Comparison of ENCODE assay signal across 16 mouse cellular contexts in the genomic region with DNA sequence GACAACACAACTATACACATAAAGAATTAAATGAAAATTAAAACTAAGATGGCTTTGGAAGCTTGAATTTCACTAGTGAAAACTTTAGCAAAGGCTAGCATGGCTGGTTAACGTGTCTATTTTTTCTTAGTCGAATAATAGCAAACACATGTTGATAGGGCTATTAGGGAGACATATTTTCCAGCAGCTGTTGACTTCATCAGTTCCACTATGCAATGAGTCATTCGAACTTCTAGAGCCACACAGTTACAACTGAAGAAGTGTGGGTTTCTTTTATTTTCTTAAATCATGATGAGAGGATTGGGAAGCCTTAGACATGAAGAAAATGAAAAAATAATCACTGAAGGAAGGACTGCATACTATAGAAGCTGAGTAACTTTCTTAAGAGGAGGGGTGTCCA. TPM values are rescaled to one million over a fixed set of nuclear protein-coding genes. Genes with fewer than 3 reads are reported as not detected.
"Had no signal": no experiment of that assay in that cellular context is flagged by ENCODE, and none has a peak within 500 bp of the region (broad histone marks: within the 10 kb centered on the region; RNA-seq: fewer than 3 reads in every experiment).

No protein-coding gene starts in this region.

- H3K4me1 ChIP-seq: neural tube, embryonic 13.5 days had no signal

- H3K4me3 ChIP-seq: left cerebral cortex, adult 2 months; neural tube, embryonic 13.5 days had no signal

- H3K27ac ChIP-seq: left cerebral cortex, adult 2 months; liver, embryonic 14.5 days; neural tube, embryonic 13.5 days; stomach, postnatal 0 days had no signal

- H3K27me3 ChIP-seq: neural tube, embryonic 13.5 days had no signal

- H3K36me3 ChIP-seq: neural tube, embryonic 13.5 days had no signal

- H3K4me2 ChIP-seq: neural tube, embryonic 13.5 days had no signal

- DNase-seq: kidney, adult 18-20 months; kidney, postnatal 14 days; liver; lung, adult 2 months; lung, postnatal 36 days; midbrain, embryonic 14.5 days; retina, postnatal 1 day; right cerebral cortex, postnatal 25 days; thymus, postnatal 14 days had no signal

- H3K9me3 ChIP-seq: neural tube, embryonic 13.5 days had no signal

- ATAC-seq: lung, postnatal 0 days had no signal

- H3K9ac ChIP-seq: liver, embryonic 14.5 days; neural tube, embryonic 13.5 days had no signal

RNA-seq across cellular contexts. Expression of gene Cav1, which starts 41.9 kb away (rescaled TPM):
- total RNA-seq: megakaryocyte progenitor cell, adult 5-6 weeks; monocyte, adult 5-6 weeks had no signal
